Mouse (Mus musculus) intestine, embryonic 16.5 days (tissue): ENCODE measurements around the gene Whrn. TPM values are rescaled to one million over a fixed set of nuclear protein-coding genes. Genes with fewer than 3 reads are reported as not detected.

Experiments used
- ATAC-seq: fragments of 200-750 bp; cut with Nextera tagmentation; 2 replicates; pipeline ENCODE4 v1.8.0; 2017; ENCODE audit warnings: moderate TSS enrichment, moderate library complexity
- H3K27ac ChIP-seq: fragments of 300-500 bp; sonication (generic); 2 replicates; pipeline ENCODE4 v1.5.1; 2014; ENCODE audit warnings: mild to moderate bottlenecking, low read length
- H3K27me3 ChIP-seq: fragments of 300-500 bp; sonication (generic); replicated peaks from 2 replicates; pipeline ENCODE4 v1.6.1; 2014; ENCODE audit warnings: low read length, control low read depth, mixed read lengths; ENCODE audit not compliant: control insufficient read depth, insufficient read depth
- H3K36me3 ChIP-seq: fragments of 300-500 bp; sonication (generic); 2 replicates; pipeline ENCODE4 v1.6.1; 2014; ENCODE audit warnings: low read length, control low read depth; ENCODE audit not compliant: control insufficient read depth, insufficient read depth
- H3K4me1 ChIP-seq: fragments of 300-500 bp; sonication (generic); 2 replicates; pipeline ENCODE4 v1.6.1; 2014; ENCODE audit warnings: low read length, control low read depth, mixed read lengths; ENCODE audit not compliant: control insufficient read depth, insufficient read depth
- H3K4me2 ChIP-seq: fragments of 300-500 bp; sonication (generic); 2 replicates; pipeline ENCODE4 v1.6.1; 2014; ENCODE audit warnings: low read depth, low read length, control low read depth
- H3K4me3 ChIP-seq: fragments of 300-500 bp; sonication (generic); 2 replicates; pipeline ENCODE4 v1.5.1; 2014; ENCODE audit warnings: mild to moderate bottlenecking, low read length
- H3K9ac ChIP-seq: fragments of 300-500 bp; sonication (generic); 2 replicates; pipeline ENCODE4 v1.6.1; 2014; ENCODE audit warnings: low read depth, low read length
- H3K9me3 ChIP-seq: fragments of 300-500 bp; sonication (generic); 2 replicates; pipeline ENCODE4 v1.6.1; 2016; ENCODE audit warnings: low read length, control low read depth; ENCODE audit not compliant: control insufficient read depth
- WGBS: fragments of 180-500 bp; shearing (Covaris S2); extraction: QIAGEN DNeasy Blood & Tissue Kit; methylation state at CpG from one replicate; pipeline ENCODE4 v1.1.7; 2014; 5-methylcytosine and 5-hydroxymethylcytosine counted together
- polyA plus RNA-seq: library from polyadenylated mRNA; unstranded; fragments of >200 nt; fragmentation: Nextera tagmentation; extraction: Ambion mirVana; gene quantifications from 2 replicates; pipeline ENCODE4 v1.2.1, GENCODE M21; 2015

Whrn gene
- polyA plus RNA-seq, 1 experiment from 2014 or later, result 2.9 TPM

DNA sequence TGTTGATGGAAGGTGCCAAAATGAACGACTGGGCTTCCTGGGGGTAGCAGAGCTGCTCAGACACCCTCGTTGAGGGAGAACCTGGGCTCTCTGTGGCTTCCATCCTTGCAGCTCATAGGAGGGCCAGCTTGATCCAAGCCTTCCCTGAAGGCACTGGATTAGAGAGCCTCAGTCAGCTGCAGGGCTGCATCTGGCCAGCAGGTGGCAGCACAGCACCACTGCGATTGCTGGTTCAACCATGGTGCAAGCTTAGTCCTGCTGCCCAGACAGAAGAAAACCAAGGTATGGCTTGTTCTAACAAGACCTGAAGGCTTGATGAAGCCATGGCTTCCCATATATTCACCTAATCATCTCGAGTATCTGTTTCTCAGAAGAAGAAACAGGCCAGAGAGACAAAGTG is 127.2 kb downstream of the Whrn start:
- Histone ChIP-seq H3K27ac (no peak overlapping the region), H3K27me3 (no peaks in the 10 kb centered on the region), H3K36me3 (peaks cover 13% of the 10 kb centered on the region; the same call in 1 of the 2 replicates), H3K4me3 (no peak overlapping the region), H3K9ac (no peak overlapping the region), H3K4me1 (no peaks in the 10 kb centered on the region), H3K4me2 (no peak overlapping the region), H3K9me3 (no peaks in the 10 kb centered on the region)
- ATAC-seq, result peak; percentile 62; the same call in 1 of the 2 replicates
- 21% methylated on average over 4 of the region's 4 CpGs for WGBS

Other genes with a start within 250 kb of the Whrn start
- not detected in 2 replicates for gene Orm1, start 151.4 kb downstream of the Whrn start, polyA plus RNA-seq
- gene Orm3, start 139.8 kb downstream of the Whrn start, polyA plus RNA-seq, result not detected in 2 replicates
- not detected in 2 replicates for gene Orm2, start 133.5 kb downstream of the Whrn start, polyA plus RNA-seq
- gene Akna, start 92.6 kb downstream of the Whrn start, polyA plus RNA-seq, result 5.3 and 5.4 TPM in 2 replicates
- 335 TPM in 2 replicates for gene Atp6v1g1, start 48.8 kb upstream of the Whrn start, polyA plus RNA-seq
- gene Tmem268, start 62.8 kb upstream of the Whrn start, polyA plus RNA-seq, result 15.9 and 18.6 TPM in 2 replicates
- gene Gm11213, start 109.3 kb upstream of the Whrn start, polyA plus RNA-seq, result not detected in 2 replicates
- gene Tex48, start 126.4 kb upstream of the Whrn start, polyA plus RNA-seq, result not detected in 2 replicates
- gene Gm11214, start 167.4 kb upstream of the Whrn start, polyA plus RNA-seq, result not detected in 2 replicates
- 0.16 and 0.18 TPM in 2 replicates for gene Tnfsf15, start 249.1 kb upstream of the Whrn start, polyA plus RNA-seq